Mouse (Mus musculus): ENCODE measurements around the gene Atxn1. TPM values are rescaled to one million over a fixed set of nuclear protein-coding genes. Genes with fewer than 3 reads are reported as not detected.

Gene Atxn1
- polyA plus RNA-seq, 1 experiment = 34.9 TPM

DNA sequence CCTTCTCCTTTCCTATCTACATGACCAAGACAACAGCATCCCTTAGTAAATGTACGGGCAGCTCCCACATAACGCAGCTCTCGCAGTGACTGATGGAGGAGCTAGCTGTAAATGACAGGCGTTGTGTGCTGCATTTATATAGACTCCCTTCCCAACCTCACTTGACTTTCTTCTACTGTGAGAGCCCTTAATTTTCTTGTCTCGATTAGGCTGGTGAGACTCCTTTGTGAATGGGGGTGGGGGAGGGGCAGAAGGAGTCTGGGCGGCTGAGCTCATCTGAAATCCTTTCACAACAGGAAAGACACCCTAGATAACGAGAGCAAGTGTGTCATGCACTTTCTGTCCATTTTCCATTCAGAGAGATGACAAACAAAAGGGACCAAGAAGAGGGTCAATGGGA lies 344.5 kb downstream of the Atxn1 start:
- TF ChIP-seq CTCF (IDR thresholded peaks at IDR 0.05; ENCODE audit: extremely low read depth, insufficient read length, insufficient replicate concordance, low read depth, low read length) = no peak
- no peak for TF ChIP-seq POLR2A (IDR thresholded peaks at IDR 0.05; ENCODE audit: low read depth, low read length)
- H3K27ac ChIP-seq (ENCODE audit: insufficient read depth, low read depth, low read length) = no peak overlapping the region
- H3K36me3 ChIP-seq (ENCODE audit: control insufficient read depth, insufficient read depth, low read length) = no peaks in the 10 kb centered on the region
- no peaks in the 10 kb centered on the region for H3K27me3 ChIP-seq (ENCODE audit: control insufficient read depth, insufficient read depth, low read length)
- H3K4me3 ChIP-seq (ENCODE audit: low read depth, low read length) = no peak overlapping the region
- WGBS = 81% methylated on average over 7 of the region's 7 CpGs
- no peaks in the 10 kb centered on the region for H3K4me1 ChIP-seq (ENCODE audit: control insufficient read depth, insufficient read depth, insufficient read length, low read length)

DNA sequence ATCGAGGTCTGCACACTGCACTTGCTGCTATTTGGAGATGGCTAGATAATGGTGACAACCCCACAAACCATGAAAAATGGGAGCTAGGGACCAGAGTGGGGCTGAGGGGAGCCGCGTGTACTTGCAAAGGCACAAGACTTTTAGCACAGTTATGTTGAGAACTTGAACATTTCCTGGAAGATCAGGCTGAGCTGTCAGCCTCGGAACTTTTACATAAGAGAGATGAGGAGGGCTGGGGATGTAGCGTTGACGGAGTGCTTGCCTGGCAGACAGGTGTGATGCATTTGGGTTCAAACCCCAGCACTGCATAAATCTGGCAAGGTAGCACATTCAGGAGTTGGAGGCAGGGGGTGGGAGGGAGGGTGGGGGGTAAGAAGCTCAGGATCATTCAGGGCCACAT lies 346.8 kb downstream of the Atxn1 start:
- Histone ChIP-seq H3K36me3 (ENCODE audit: control insufficient read depth, insufficient read depth, low read length) (no peaks in the 10 kb centered on the region), H3K4me1 (ENCODE audit: control insufficient read depth, insufficient read depth, insufficient read length, low read length) (no peaks in the 10 kb centered on the region), H3K27me3 (ENCODE audit: control insufficient read depth, insufficient read depth, low read length) (no peaks in the 10 kb centered on the region), H3K4me3 (ENCODE audit: low read depth, low read length) (no peak overlapping the region), H3K27ac (ENCODE audit: insufficient read depth, low read depth, low read length) (no peak overlapping the region)
- 78% methylated on average over 6 of the region's 6 CpGs for WGBS
- TF ChIP-seq CTCF (IDR thresholded peaks at IDR 0.05; ENCODE audit: extremely low read depth, insufficient read length, insufficient replicate concordance, low read depth, low read length) (no peak), POLR2A (IDR thresholded peaks at IDR 0.05; ENCODE audit: low read depth, low read length) (no peak)

GRCm38 (mm10) chr13:45614762-45615161 lies 350.0 kb downstream of the Atxn1 start:
- Histone ChIP-seq H3K4me1 (ENCODE audit: control insufficient read depth, insufficient read depth, insufficient read length, low read length) (no peaks in the 10 kb centered on the region), H3K4me3 (ENCODE audit: low read depth, low read length) (no peak overlapping the region), H3K27ac (ENCODE audit: insufficient read depth, low read depth, low read length) (no peak overlapping the region), H3K36me3 (ENCODE audit: control insufficient read depth, insufficient read depth, low read length) (no peaks in the 10 kb centered on the region), H3K27me3 (ENCODE audit: control insufficient read depth, insufficient read depth, low read length) (no peaks in the 10 kb centered on the region)
- TF ChIP-seq POLR2A (IDR thresholded peaks at IDR 0.05; ENCODE audit: low read depth, low read length) (no peak), CTCF (IDR thresholded peaks at IDR 0.05; ENCODE audit: extremely low read depth, insufficient read length, insufficient replicate concordance, low read depth, low read length) (no peak)
- WGBS = 85% methylated on average over 11 of the region's 11 CpGs

GRCm38 (mm10) chr13:45613346-45613745 lies 351.5 kb downstream of the Atxn1 start:
- Histone ChIP-seq H3K36me3 (ENCODE audit: control insufficient read depth, insufficient read depth, low read length) (no peaks in the 10 kb centered on the region), H3K4me3 (ENCODE audit: low read depth, low read length) (no peak overlapping the region), H3K27ac (ENCODE audit: insufficient read depth, low read depth, low read length) (no peak overlapping the region), H3K27me3 (ENCODE audit: control insufficient read depth, insufficient read depth, low read length) (no peaks in the 10 kb centered on the region), H3K4me1 (ENCODE audit: control insufficient read depth, insufficient read depth, insufficient read length, low read length) (no peaks in the 10 kb centered on the region)
- WGBS = 39% methylated on average over 5 of the region's 5 CpGs
- no peak for TF ChIP-seq POLR2A (IDR thresholded peaks at IDR 0.05; ENCODE audit: low read depth, low read length)
- peak; percentile 51; the same call in 1 of the 2 replicates for TF ChIP-seq CTCF (IDR thresholded peaks at IDR 0.05; ENCODE audit: extremely low read depth, insufficient read length, insufficient replicate concordance, low read depth, low read length)

DNA sequence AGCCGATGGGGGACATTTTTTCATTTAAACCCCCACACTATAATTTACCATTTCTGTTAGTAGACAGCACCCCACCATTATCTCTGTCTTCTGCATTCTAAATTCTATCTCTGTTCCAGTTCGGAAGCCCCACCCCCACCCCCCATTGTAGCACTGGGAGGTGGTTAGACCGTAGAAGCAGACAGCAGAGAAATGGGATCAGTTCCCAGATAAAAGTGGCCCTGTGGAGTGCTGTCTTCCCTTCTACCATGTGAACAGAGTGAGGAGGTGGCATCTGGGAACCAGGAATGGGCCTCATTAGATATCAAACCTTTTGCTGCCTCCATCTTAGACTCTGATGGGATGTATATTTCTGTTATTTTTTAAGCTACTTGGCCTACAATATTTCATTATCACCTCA lies 353.3 kb downstream of the Atxn1 start:
- 89% methylated on average over 3 of the region's 3 CpGs for WGBS
- Histone ChIP-seq H3K4me3 (ENCODE audit: low read depth, low read length) (no peak overlapping the region), H3K27ac (ENCODE audit: insufficient read depth, low read depth, low read length) (no peak overlapping the region), H3K4me1 (ENCODE audit: control insufficient read depth, insufficient read depth, insufficient read length, low read length) (no peaks in the 10 kb centered on the region), H3K36me3 (ENCODE audit: control insufficient read depth, insufficient read depth, low read length) (no peaks in the 10 kb centered on the region), H3K27me3 (ENCODE audit: control insufficient read depth, insufficient read depth, low read length) (no peaks in the 10 kb centered on the region)
- TF ChIP-seq CTCF (IDR thresholded peaks at IDR 0.05; ENCODE audit: extremely low read depth, insufficient read length, insufficient replicate concordance, low read depth, low read length) = no peak
- no peak for TF ChIP-seq POLR2A (IDR thresholded peaks at IDR 0.05; ENCODE audit: low read depth, low read length)

DNA sequence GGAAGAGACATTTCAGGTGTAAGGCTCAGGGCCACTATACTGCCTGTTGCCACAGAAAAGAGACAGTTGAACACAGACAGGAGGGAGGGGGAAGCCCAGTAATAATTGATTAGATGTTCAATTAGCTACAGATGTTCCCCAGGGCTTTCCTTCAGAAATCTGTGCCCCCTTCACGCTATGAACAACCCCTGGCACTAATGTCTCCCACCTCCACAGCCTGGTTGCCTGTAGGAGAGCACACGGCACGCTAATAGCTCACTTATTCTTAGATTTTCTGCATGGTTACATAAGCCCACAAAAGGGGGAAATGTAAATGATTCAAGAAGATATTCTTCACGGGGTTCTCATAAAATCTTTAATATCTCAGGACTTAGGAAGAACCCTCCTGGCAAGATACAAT lies 355.3 kb downstream of the Atxn1 start:
- H3K36me3 ChIP-seq (ENCODE audit: control insufficient read depth, insufficient read depth, low read length) = no peaks in the 10 kb centered on the region
- no peak overlapping the region for H3K27ac ChIP-seq (ENCODE audit: insufficient read depth, low read depth, low read length)
- H3K4me3 ChIP-seq (ENCODE audit: low read depth, low read length) = no peak overlapping the region
- 82% methylated on average over 4 of the region's 4 CpGs for WGBS
- TF ChIP-seq POLR2A (IDR thresholded peaks at IDR 0.05; ENCODE audit: low read depth, low read length) (no peak), CTCF (IDR thresholded peaks at IDR 0.05; ENCODE audit: extremely low read depth, insufficient read length, insufficient replicate concordance, low read depth, low read length) (no peak)
- H3K27me3 ChIP-seq (ENCODE audit: control insufficient read depth, insufficient read depth, low read length) = no peaks in the 10 kb centered on the region
- no peaks in the 10 kb centered on the region for H3K4me1 ChIP-seq (ENCODE audit: control insufficient read depth, insufficient read depth, insufficient read length, low read length)

- no peaks in the 10 kb centered on the region for H3K36me3 ChIP-seq (ENCODE audit: control insufficient read depth, insufficient read depth, low read length)
- 98% methylated on average over 5 of the region's 5 CpGs for WGBS
- no peak overlapping the region for H3K27ac ChIP-seq (ENCODE audit: insufficient read depth, low read depth, low read length)
- TF ChIP-seq POLR2A (IDR thresholded peaks at IDR 0.05; ENCODE audit: low read depth, low read length) (no peak), CTCF (IDR thresholded peaks at IDR 0.05; ENCODE audit: extremely low read depth, insufficient read length, insufficient replicate concordance, low read depth, low read length) (peak; percentile 27; the same call in 1 of the 2 replicates)
- H3K4me1 ChIP-seq (ENCODE audit: control insufficient read depth, insufficient read depth, insufficient read length, low read length) = no peaks in the 10 kb centered on the region
- H3K27me3 ChIP-seq (ENCODE audit: control insufficient read depth, insufficient read depth, low read length) = no peaks in the 10 kb centered on the region
- no peak overlapping the region for H3K4me3 ChIP-seq (ENCODE audit: low read depth, low read length)
Observed at GRCm38 (mm10) chr13:45608593-45608992, 356.2 kb downstream of the Atxn1 start.

GRCm38 (mm10) chr13:45607946-45608345 lies 356.9 kb downstream of the Atxn1 start:
- 63% methylated on average over 2 of the region's 2 CpGs for WGBS
- Histone ChIP-seq H3K27me3 (ENCODE audit: control insufficient read depth, insufficient read depth, low read length) (no peaks in the 10 kb centered on the region), H3K4me1 (ENCODE audit: control insufficient read depth, insufficient read depth, insufficient read length, low read length) (no peaks in the 10 kb centered on the region), H3K4me3 (ENCODE audit: low read depth, low read length) (no peak overlapping the region), H3K36me3 (ENCODE audit: control insufficient read depth, insufficient read depth, low read length) (no peaks in the 10 kb centered on the region), H3K27ac (ENCODE audit: insufficient read depth, low read depth, low read length) (no peak overlapping the region)
- no peak for TF ChIP-seq POLR2A (IDR thresholded peaks at IDR 0.05; ENCODE audit: low read depth, low read length)
- TF ChIP-seq CTCF (IDR thresholded peaks at IDR 0.05; ENCODE audit: extremely low read depth, insufficient read length, insufficient replicate concordance, low read depth, low read length) = no peak
